Mouse (Mus musculus): ENCODE measurements at regions not wholly inside any gene's neighbourhood (a gene's known extent, or its start where the extent isn't known, plus 50 kb on each side); places are given as distances from the start of the nearest gene placed in this dataset.
"Not testable (repeated sequence)": the region's sequence is repeated elsewhere in the genome, so short reads cannot be mapped to it uniquely, and the experiment has no call there.

- not testable (repeated sequence) for DNase-seq
Observed at GRCm38 (mm10) chr8:118209301-118209700, 74.2 kb upstream of the Cdh13 start.

GRCm38 (mm10) chr8:118190866-118191265, 92.7 kb upstream of the Cdh13 start:
- DNase-seq = peak; percentile 33

- no peak for DNase-seq
Observed at GRCm38 (mm10) chr8:118189226-118189625, 94.3 kb upstream of the Cdh13 start.

GRCm38 (mm10) chr8:118169001-118169413, 114.5 kb upstream of the Cdh13 start:
- peak; percentile 52 for DNase-seq

- DNase-seq = peak; percentile 58
Observed at GRCm38 (mm10) chr8:118162171-118162570, 121.4 kb upstream of the Cdh13 start.

- DNase-seq = peak; percentile 38
Observed at GRCm38 (mm10) chr8:118147359-118148205, 136.0 kb upstream of the Cdh13 start.

GRCm38 (mm10) chr8:118144546-118144945, 139.0 kb upstream of the Cdh13 start:
- no peak for DNase-seq

GRCm38 (mm10) chr8:118142311-118142710, 141.2 kb upstream of the Cdh13 start:
- no peak for DNase-seq

GRCm38 (mm10) chr8:118139928-118140327, 143.6 kb upstream of the Cdh13 start:
- DNase-seq = no peak

- no peak for DNase-seq
Observed at GRCm38 (mm10) chr8:118137846-118138245, 145.7 kb upstream of the Cdh13 start.

GRCm38 (mm10) chr8:118124993-118125392, 158.5 kb upstream of the Cdh13 start:
- DNase-seq = no peak

- DNase-seq = no peak
Observed at GRCm38 (mm10) chr8:118114253-118114652, 169.3 kb upstream of the Cdh13 start.

- no peak for DNase-seq
Observed at GRCm38 (mm10) chr8:118104464-118105050, 179.0 kb upstream of the Cdh13 start.

- no peak for DNase-seq
Observed at GRCm38 (mm10) chr8:118101346-118101745, 182.2 kb upstream of the Cdh13 start.

- DNase-seq = no peak
Observed at GRCm38 (mm10) chr8:118062736-118063135, 220.8 kb upstream of the Cdh13 start.

GRCm38 (mm10) chr8:118056781-118057180, 226.8 kb upstream of the Cdh13 start:
- no peak for DNase-seq

- no peak for DNase-seq
Observed at GRCm38 (mm10) chr8:118055536-118055935, 228.0 kb upstream of the Cdh13 start.

- DNase-seq = no peak
Observed at GRCm38 (mm10) chr8:118050386-118050785, 233.1 kb upstream of the Cdh13 start.

- no peak for DNase-seq
Observed at GRCm38 (mm10) chr8:118042253-118042860, 240.6 kb upstream of the Mphosph6 start.

GRCm38 (mm10) chr8:118041253-118041652, 239.5 kb upstream of the Mphosph6 start:
- no peak for DNase-seq

- DNase-seq = no peak
Observed at GRCm38 (mm10) chr8:118037801-118038200, 236.1 kb upstream of the Mphosph6 start.

GRCm38 (mm10) chr8:118034051-118034450, 232.3 kb upstream of the Mphosph6 start:
- DNase-seq = no peak

GRCm38 (mm10) chr8:118031406-118031805, 229.7 kb upstream of the Mphosph6 start:
- DNase-seq = no peak

Measured in layer of hippocampus, adult 9-11 months (tissue).